Mouse (Mus musculus): ENCODE measurements around the gene Tbp. TPM values are rescaled to one million over a fixed set of nuclear protein-coding genes. Genes with fewer than 3 reads are reported as not detected.
A peak's percentile ranks its signal among the peaks of the same experiment; 100 is the strongest.

Tbp gene
- polyA plus RNA-seq, 2 experiments, result 19.9 to 22.0 TPM

- no peak for DNase-seq (ENCODE audit: low read depth in 3 of 3, low spot score in 3 of 3)
Observed at GRCm38 (mm10) chr17:15575056-15575455, 75.4 kb downstream of the Tbp start.

GRCm38 (mm10) chr17:15577291-15577694, 77.6 kb downstream of the Tbp start:
- ATAC-seq (ENCODE audit: insufficient read depth), result no peak
- 0 out of 4 replicates have a peak overlapping the region, but pooled peaks of 1 of the 2 experiments have one; percentile 12 for H3K4me3 ChIP-seq (ENCODE audit: insufficient read depth in 1 of 2, low read depth in 2 of 2, low read length in 2 of 2)

More at GRCm38 (mm10) chr17:15575056-15575455, 75.4 kb downstream of the Tbp start:
- H3K9ac ChIP-seq (replicated peaks), result no peak overlapping the region
- H3K4me3 ChIP-seq (ENCODE audit: insufficient read depth in 1 of 2, low read depth in 2 of 2, low read length in 2 of 2), result no peak overlapping the region
- no peaks in the 10 kb centered on the region for H3K4me1 ChIP-seq (replicated peaks; ENCODE audit: control insufficient read depth in 2 of 2, insufficient read depth in 2 of 2, low read length in 1 of 2)
- peaks cover 13% of the 10 kb centered on the region for H3K27me3 ChIP-seq (ENCODE audit: control insufficient read depth, insufficient read depth, low read length)
- ATAC-seq (ENCODE audit: insufficient read depth), result no peak
- no peaks in the 10 kb centered on the region for H3K9me3 ChIP-seq (ENCODE audit: control insufficient read depth, low read length)
- TF ChIP-seq EP300 (IDR thresholded peaks at IDR 0.05; ENCODE audit: low read depth), result no peak
- TF ChIP-seq CTCF (IDR thresholded peaks at IDR 0.05; ENCODE audit: low read depth), result no peak
- no peaks in the 10 kb centered on the region for H3K36me3 ChIP-seq (replicated peaks; ENCODE audit: control insufficient read depth, insufficient read depth, low read depth)
- H3K27ac ChIP-seq, result no peak overlapping the region
- no peak overlapping the region for H3K4me2 ChIP-seq (ENCODE audit: low read depth)
- WGBS (ENCODE audit: insufficient replicate concordance), result 36% methylated on average over 1 of the region's 1 CpGs

More at GRCm38 (mm10) chr17:15577291-15577694, 77.6 kb downstream of the Tbp start:
- no peak for TF ChIP-seq CTCF (IDR thresholded peaks at IDR 0.05; ENCODE audit: low read depth)
- no peak for TF ChIP-seq EP300 (IDR thresholded peaks at IDR 0.05; ENCODE audit: low read depth)
- H3K9ac ChIP-seq (replicated peaks), result no peak overlapping the region
- no peaks in the 10 kb centered on the region for H3K9me3 ChIP-seq (ENCODE audit: control insufficient read depth, low read length)
- H3K4me2 ChIP-seq (ENCODE audit: low read depth), result peak overlapping the region; percentile 40
- 1% methylated on average over 32 of the region's 32 CpGs for WGBS (ENCODE audit: insufficient replicate concordance)
- H3K27me3 ChIP-seq (ENCODE audit: control insufficient read depth, insufficient read depth, low read length), result peaks cover 13% of the 10 kb centered on the region
- H3K27ac ChIP-seq, result no peak overlapping the region
- no peak for DNase-seq (ENCODE audit: low read depth in 3 of 3, low spot score in 3 of 3)
- H3K36me3 ChIP-seq (replicated peaks; ENCODE audit: control insufficient read depth, insufficient read depth, low read depth), result no peaks in the 10 kb centered on the region
- no peaks in the 10 kb centered on the region for H3K4me1 ChIP-seq (replicated peaks; ENCODE audit: control insufficient read depth in 2 of 2, insufficient read depth in 2 of 2, low read length in 1 of 2)

Other genes starting within 250 kb of the Tbp start
- 0.74 and 0.78 TPM in 2 replicates for gene Dll1, start 123.0 kb upstream of the Tbp start, polyA plus RNA-seq (2012; rRNA removed)
- gene Dll1, start 123.0 kb upstream of the Tbp start, polyA plus RNA-seq (2014; fragmentation: Nextera tagmentation; extraction: Ambion mirVana), result 0.77 and 0.93 TPM in 2 replicates
- gene Fam120b, start 103.7 kb upstream of the Tbp start, polyA plus RNA-seq (2012; rRNA removed), result 2.4 and 3.1 TPM in 2 replicates
- 4.1 and 5.6 TPM in 2 replicates for gene Fam120b, start 103.7 kb upstream of the Tbp start, polyA plus RNA-seq (2014; fragmentation: Nextera tagmentation; extraction: Ambion mirVana)
- gene Psmb1, start 137 bp upstream of the Tbp start, polyA plus RNA-seq (2012; rRNA removed), result 42.5 and 85.5 TPM in 2 replicates
- gene Psmb1, start 137 bp upstream of the Tbp start, polyA plus RNA-seq (2014; fragmentation: Nextera tagmentation; extraction: Ambion mirVana), result 167 and 173 TPM in 2 replicates
- 11.0 and 11.7 TPM in 2 replicates for gene Pdcd2, start 27.4 kb downstream of the Tbp start, polyA plus RNA-seq (2012; rRNA removed)
- gene Pdcd2, start 27.4 kb downstream of the Tbp start, polyA plus RNA-seq (2014; fragmentation: Nextera tagmentation; extraction: Ambion mirVana), result 20.5 and 26.3 TPM in 2 replicates
- 0.41 and 0.64 TPM in 2 replicates for gene Prdm9, start 64.5 kb downstream of the Tbp start, polyA plus RNA-seq (2012; rRNA removed)
- gene Prdm9, start 64.5 kb downstream of the Tbp start, polyA plus RNA-seq (2014; fragmentation: Nextera tagmentation; extraction: Ambion mirVana), result 0.11 and 0.35 TPM in 2 replicates
- gene Chd1, start 205.1 kb downstream of the Tbp start, polyA plus RNA-seq (2012; rRNA removed), result 3.3 and 4.4 TPM in 2 replicates
- 13.3 and 15.0 TPM in 2 replicates for gene Chd1, start 205.1 kb downstream of the Tbp start, polyA plus RNA-seq (2014; fragmentation: Nextera tagmentation; extraction: Ambion mirVana)

Measured in liver, embryonic 14.5 days (tissue).